Mouse (Mus musculus): ENCODE measurements around the gene Gpn3. TPM values are rescaled to one million over a fixed set of nuclear protein-coding genes. Genes with fewer than 3 reads are reported as not detected.
A peak's percentile ranks its signal among the peaks of the same experiment; 100 is the strongest.

Gene Gpn3
- polyA plus RNA-seq, 1 experiment = 28.4 TPM

DNA sequence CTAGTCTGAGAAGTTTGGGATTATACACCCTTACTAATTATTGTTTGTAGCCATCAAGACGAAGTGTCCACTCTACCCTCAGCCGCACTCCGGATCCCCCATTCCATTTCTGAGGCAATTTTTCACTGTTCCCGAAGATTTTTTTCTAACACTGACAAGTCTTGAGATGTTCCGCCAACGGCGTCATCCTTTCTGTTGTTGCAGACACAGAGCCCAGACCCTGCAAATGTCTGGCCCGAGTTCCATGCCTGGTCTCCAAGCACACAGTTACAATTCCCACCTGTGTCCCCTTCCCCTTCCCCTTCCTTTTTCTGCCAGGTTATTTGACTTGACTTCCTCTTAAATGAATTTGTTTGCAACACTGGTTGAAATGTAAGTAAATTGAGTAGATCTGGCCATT lies 28.2 kb downstream of the Gpn3 start:
- H3K4me3 ChIP-seq (ENCODE audit: insufficient read depth, low read length) = no peak overlapping the region
- no peak overlapping the region for H3K27ac ChIP-seq (ENCODE audit: insufficient read depth, low read length)
- TF ChIP-seq CTCF (IDR thresholded peaks at IDR 0.05; ENCODE audit: extremely low read depth, insufficient read depth, low read length) (no peak), POLR2A (IDR thresholded peaks at IDR 0.05; ENCODE audit: extremely low read depth, insufficient read depth, low read length) (no peak)
- H3K4me1 ChIP-seq (ENCODE audit: control insufficient read depth, insufficient read depth, low read length) = peaks cover 13% of the 10 kb centered on the region; the same call in 1 of the 2 replicates

DNA sequence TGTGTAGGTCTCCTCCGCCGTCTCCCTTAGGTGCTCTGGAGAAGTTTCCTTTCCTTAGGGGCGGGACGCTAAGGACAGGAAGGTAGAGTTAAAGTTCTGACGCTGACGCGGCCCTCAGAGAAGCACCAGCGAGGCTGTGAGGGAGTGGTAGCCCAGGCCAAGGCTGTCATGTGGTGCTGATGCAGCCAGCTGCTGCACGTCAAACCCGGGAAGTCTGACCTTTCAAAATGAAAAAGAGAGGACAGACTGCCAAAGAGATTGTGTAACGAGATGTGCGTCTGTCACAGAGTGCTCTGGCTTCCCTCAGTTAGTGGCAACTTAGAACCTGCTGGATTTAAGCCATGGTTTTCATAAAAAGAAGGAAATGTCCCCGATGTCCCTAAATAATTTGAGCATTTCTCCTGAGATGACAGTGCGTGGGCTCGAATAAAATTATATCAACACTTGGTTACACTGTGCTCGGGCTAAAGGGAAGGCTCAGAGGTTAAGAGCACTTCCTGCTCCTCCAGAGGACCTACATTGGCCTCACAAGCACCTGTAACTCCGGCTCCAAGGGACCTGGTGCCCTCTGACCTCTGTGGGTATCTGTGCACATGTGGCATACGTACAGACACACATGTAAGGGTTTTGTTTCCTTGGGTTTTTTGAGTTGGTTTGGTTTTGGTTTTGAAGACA lies 29.1 kb downstream of the Gpn3 start:
- peaks cover 9% of the 10 kb centered on the region; the same call in 1 of the 2 replicates for H3K4me1 ChIP-seq (ENCODE audit: control insufficient read depth, insufficient read depth, low read length)
- no peak for TF ChIP-seq CTCF (IDR thresholded peaks at IDR 0.05; ENCODE audit: extremely low read depth, insufficient read depth, low read length)
- TF ChIP-seq POLR2A (IDR thresholded peaks at IDR 0.05; ENCODE audit: extremely low read depth, insufficient read depth, low read length) = no peak
- no peak overlapping the region for H3K4me3 ChIP-seq (ENCODE audit: insufficient read depth, low read length)
- H3K27ac ChIP-seq (ENCODE audit: insufficient read depth, low read length) = no peak overlapping the region

DNA sequence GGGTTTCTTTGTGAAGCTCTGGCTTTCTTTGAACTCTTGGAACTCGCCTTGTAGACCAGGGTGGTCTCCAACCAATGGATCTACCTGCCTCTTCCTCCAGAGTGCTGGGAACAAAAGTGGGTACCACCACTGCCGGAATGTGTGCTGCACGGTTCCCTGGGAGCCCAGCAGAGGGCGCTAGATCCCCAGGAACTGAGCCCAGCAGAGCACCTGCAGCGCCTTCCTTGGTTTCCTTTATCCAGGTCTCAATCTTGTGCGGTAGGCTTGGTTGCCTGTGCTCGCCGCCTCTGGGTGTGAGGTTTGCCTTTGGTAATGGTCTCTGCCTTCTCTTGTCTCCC lies 29.6 kb downstream of the Gpn3 start:
- TF ChIP-seq CTCF (IDR thresholded peaks at IDR 0.05; ENCODE audit: extremely low read depth, insufficient read depth, low read length) (peak; percentile 87), POLR2A (IDR thresholded peaks at IDR 0.05; ENCODE audit: extremely low read depth, insufficient read depth, low read length) (no peak)
- Histone ChIP-seq H3K4me3 (ENCODE audit: insufficient read depth, low read length) (no peak overlapping the region), H3K4me1 (ENCODE audit: control insufficient read depth, insufficient read depth, low read length) (peaks cover 9% of the 10 kb centered on the region; the same call in 1 of the 2 replicates), H3K27ac (ENCODE audit: insufficient read depth, low read length) (no peak overlapping the region)

DNA sequence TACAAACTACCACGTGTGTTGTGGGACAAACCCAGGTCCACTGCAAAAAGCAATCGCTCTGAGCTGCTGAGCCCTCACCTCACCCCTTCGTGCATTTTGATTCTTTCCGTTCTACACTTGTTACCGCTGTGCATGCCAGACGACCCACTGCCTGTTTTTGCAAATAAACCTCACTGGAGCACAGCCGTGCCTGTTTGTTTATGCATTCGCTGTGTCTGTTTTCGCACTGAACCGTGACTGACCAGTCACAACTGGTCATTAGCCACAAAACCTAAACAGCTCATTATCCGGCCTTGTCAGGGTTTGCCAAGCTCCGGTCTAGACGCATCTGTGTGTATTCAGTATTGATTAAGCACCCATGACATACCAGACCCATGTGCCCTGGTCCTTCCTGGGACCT lies 30.5 kb downstream of the Gpn3 start:
- no peak overlapping the region for H3K4me3 ChIP-seq (ENCODE audit: insufficient read depth, low read length)
- peaks cover 9% of the 10 kb centered on the region; the same call in 1 of the 2 replicates for H3K4me1 ChIP-seq (ENCODE audit: control insufficient read depth, insufficient read depth, low read length)
- TF ChIP-seq POLR2A (IDR thresholded peaks at IDR 0.05; ENCODE audit: extremely low read depth, insufficient read depth, low read length) (no peak), CTCF (IDR thresholded peaks at IDR 0.05; ENCODE audit: extremely low read depth, insufficient read depth, low read length) (no peak)
- H3K27ac ChIP-seq (ENCODE audit: insufficient read depth, low read length) = no peak overlapping the region; the same call in 1 of the 2 replicates

DNA sequence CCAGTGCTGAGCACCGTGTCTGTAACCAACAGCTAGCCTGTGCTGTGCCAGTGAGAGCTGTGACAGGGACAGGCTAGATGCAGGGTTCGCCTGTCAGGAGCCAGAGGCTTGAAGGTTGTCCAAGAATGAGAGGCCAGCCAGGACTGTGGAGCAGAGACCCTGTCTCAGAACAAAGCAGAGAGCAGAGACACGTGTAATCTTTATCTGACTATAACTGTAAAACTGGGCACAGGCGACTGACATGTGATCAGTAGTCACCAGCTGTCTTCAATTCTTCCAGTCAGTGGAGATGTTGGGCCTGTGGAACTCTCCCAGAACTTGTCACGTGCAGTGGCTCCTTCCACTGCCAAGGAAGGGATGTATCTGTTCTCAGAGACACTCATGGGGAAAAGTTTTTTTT lies 31.1 kb downstream of the Gpn3 start:
- no peak for TF ChIP-seq POLR2A (IDR thresholded peaks at IDR 0.05; ENCODE audit: extremely low read depth, insufficient read depth, low read length)
- TF ChIP-seq CTCF (IDR thresholded peaks at IDR 0.05; ENCODE audit: extremely low read depth, insufficient read depth, low read length) = no peak
- Histone ChIP-seq H3K4me3 (ENCODE audit: insufficient read depth, low read length) (no peak overlapping the region), H3K27ac (ENCODE audit: insufficient read depth, low read length) (no peak overlapping the region; the same call in 1 of the 2 replicates), H3K4me1 (ENCODE audit: control insufficient read depth, insufficient read depth, low read length) (peaks cover 9% of the 10 kb centered on the region; the same call in 1 of the 2 replicates)

DNA sequence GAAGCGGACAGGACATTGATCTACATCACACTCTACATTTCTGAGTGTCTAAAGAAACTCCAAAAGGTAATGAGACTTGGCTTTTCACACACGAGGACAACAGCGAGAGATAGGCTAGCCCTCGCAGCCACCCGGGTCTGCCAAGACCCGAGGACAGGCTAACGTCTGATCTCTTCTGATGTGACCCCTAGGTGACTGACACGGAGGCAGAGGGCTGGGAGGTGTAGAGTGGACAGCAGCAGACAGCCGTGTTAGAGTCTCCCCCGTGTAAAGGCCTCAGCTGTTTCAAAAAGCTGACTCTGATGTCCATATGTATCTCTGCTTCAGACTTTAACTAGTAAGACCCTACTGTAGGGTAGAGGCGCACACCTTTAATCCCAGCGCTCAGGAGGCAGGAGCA lies 31.7 kb downstream of the Gpn3 start:
- no peak overlapping the region for H3K27ac ChIP-seq (ENCODE audit: insufficient read depth, low read length)
- H3K4me3 ChIP-seq (ENCODE audit: insufficient read depth, low read length) = no peak overlapping the region
- H3K4me1 ChIP-seq (ENCODE audit: control insufficient read depth, insufficient read depth, low read length) = peaks cover 8% of the 10 kb centered on the region; the same call in 1 of the 2 replicates
- no peak for TF ChIP-seq POLR2A (IDR thresholded peaks at IDR 0.05; ENCODE audit: extremely low read depth, insufficient read depth, low read length)

DNA sequence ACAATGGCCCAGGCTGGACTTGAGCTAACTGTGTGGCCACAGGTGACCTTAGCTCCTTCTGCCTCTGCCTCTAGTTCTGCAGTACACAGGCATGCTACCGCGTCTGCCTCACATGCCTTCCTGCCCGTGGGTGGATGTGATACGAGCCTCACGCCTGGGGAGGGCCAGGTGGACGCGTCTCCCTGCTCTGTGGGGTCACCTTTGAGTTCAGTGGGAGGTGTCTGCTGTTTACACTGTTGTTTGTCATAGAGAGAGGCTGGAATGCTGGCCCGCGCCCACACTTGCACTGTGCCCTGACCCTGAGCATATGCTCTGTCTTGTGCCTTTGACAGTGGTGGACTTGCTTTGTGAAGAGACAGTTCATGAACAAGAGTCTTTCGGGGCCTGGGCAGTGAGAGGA lies 33.9 kb downstream of the Gpn3 start:
- Histone ChIP-seq H3K4me1 (ENCODE audit: control insufficient read depth, insufficient read depth, low read length) (peaks cover 5% of the 10 kb centered on the region; the same call in 1 of the 2 replicates), H3K4me3 (ENCODE audit: insufficient read depth, low read length) (no peak overlapping the region), H3K27ac (ENCODE audit: insufficient read depth, low read length) (no peak overlapping the region)
- TF ChIP-seq CTCF (IDR thresholded peaks at IDR 0.05; ENCODE audit: extremely low read depth, insufficient read depth, low read length) (no peak), POLR2A (IDR thresholded peaks at IDR 0.05; ENCODE audit: extremely low read depth, insufficient read depth, low read length) (no peak)

DNA sequence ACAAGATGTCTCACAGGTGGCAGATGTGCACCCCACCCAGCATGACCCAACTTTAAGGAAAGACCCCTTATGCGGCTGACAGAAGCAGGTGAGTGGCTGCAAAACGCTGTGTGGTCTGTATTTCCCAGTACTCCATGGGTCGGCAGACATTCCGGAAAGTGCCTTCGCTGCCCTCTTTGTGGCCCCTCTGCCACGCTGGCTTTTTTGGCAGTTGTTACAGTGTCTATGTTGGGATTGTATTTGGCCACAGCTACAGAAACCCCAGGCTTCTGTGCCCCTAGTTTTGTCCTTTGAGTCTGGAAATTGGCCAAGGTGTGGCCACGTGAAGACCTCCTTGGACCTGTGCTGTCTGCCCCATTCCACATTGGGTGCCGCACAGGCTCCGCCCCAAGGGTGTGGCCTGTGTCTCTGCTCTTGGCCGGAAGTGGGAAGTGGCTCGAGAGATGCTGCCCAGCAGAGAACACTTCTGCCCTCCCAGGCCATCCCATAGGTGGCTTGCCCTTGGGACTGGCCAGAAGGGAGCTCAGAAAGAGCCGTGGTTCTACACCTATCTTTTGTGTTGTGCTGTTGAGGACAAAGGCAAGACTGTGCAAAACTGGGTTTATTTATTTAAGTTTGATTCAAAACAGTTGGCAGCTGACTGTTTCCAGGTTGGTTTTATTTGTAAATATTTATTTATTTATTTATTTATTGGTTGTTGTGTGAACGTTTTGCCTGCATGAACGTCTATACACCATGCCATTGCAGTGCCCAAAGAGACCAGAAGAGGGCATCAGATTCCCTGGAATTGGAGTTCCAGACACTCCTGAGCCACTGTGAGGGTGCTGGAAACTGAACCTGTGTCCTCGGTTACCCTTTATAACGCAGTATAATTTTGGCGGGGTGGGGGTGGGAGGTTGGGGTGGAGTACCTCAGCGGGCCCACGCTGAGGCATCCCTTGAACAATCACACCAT lies 38.3 kb downstream of the Gpn3 start:
- Histone ChIP-seq H3K4me3 (ENCODE audit: insufficient read depth, low read length) (no peak overlapping the region), H3K27ac (ENCODE audit: insufficient read depth, low read length) (no peak overlapping the region), H3K4me1 (ENCODE audit: control insufficient read depth, insufficient read depth, low read length) (no peaks in the 10 kb centered on the region)
- no peak for TF ChIP-seq POLR2A (IDR thresholded peaks at IDR 0.05; ENCODE audit: extremely low read depth, insufficient read depth, low read length)
- no peak for TF ChIP-seq CTCF (IDR thresholded peaks at IDR 0.05; ENCODE audit: extremely low read depth, insufficient read depth, low read length)

DNA sequence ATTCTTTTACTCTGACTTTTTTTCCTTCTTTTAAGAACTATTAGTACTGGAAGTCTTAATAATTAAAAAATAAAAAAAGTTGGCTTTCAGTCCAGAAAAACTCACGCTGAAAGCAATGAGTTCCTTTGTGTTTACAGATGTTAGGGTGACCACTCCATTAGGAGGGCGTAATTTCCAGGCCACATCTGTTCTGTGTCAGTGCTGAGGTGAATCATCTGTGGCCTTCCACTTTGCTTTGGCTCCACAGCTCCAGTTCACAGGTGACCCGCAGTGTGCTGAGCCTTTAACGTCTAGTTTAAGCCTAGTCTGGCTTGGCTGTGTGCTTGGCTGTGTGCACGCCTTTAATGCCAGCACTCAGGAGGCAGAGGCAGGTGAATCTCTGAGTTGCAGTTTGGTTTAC lies 40.2 kb downstream of the Gpn3 start:
- Histone ChIP-seq H3K4me1 (ENCODE audit: control insufficient read depth, insufficient read depth, low read length) (no peaks in the 10 kb centered on the region), H3K27ac (ENCODE audit: insufficient read depth, low read length) (no peak overlapping the region), H3K4me3 (ENCODE audit: insufficient read depth, low read length) (no peak overlapping the region)
- TF ChIP-seq POLR2A (IDR thresholded peaks at IDR 0.05; ENCODE audit: extremely low read depth, insufficient read depth, low read length) (no peak), CTCF (IDR thresholded peaks at IDR 0.05; ENCODE audit: extremely low read depth, insufficient read depth, low read length) (no peak)

Measured in cortical plate, adult 2 months (tissue).